Mouse (Mus musculus): ENCODE results near the gene Ccnl1. TPM values are rescaled to one million over a fixed set of nuclear protein-coding genes. Genes with fewer than 3 reads are reported as not detected.

Ccnl1 gene
- total and polyA plus RNA-seq, 3 experiments, result 20.1 to 56.5 TPM; not detected in 1

GRCm38 (mm10) chr3:65911265-65911664 lies 46.8 kb downstream of the Ccnl1 start:
- no peak for DNase-seq (ENCODE audit: low read depth, low spot score)
- H3K27ac ChIP-seq (ENCODE audit: control insufficient read depth, low read depth, low read length), result no peak overlapping the region
- no peak for TF ChIP-seq ZC3H11A (IDR thresholded peaks at IDR 0.05; ENCODE audit: low read depth, low read length)
- no peak for TF ChIP-seq NRF1 (IDR thresholded peaks at IDR 0.05; ENCODE audit: insufficient read depth, low read depth, low read length, poor library complexity, severe bottlenecking)
- TF ChIP-seq TAL1 (IDR thresholded peaks at IDR 0.05; ENCODE audit: low read length), result no peak
- TF ChIP-seq SMC3 (IDR thresholded peaks at IDR 0.05; ENCODE audit: low read depth, low read length), result no peak
- no peak for TF ChIP-seq TBP (IDR thresholded peaks at IDR 0.05; ENCODE audit: low read depth, low read length)
- no peak for TF ChIP-seq MEF2A (IDR thresholded peaks at IDR 0.05; ENCODE audit: extremely low read depth, insufficient replicate concordance, low read depth, low read length, poor library complexity, severe bottlenecking)
- no peaks in the 10 kb centered on the region for H3K9me3 ChIP-seq (replicated peaks; ENCODE audit: insufficient read depth, low read length)
- no peak overlapping the region for H3K9ac ChIP-seq (ENCODE audit: control insufficient read depth, low read depth, low read length, poor library complexity, severe bottlenecking)
- no peak overlapping the region for H3K4me3 ChIP-seq (ENCODE audit: control insufficient read depth in 1 of 2, insufficient read depth in 1 of 2, low read depth in 2 of 2, low read length in 2 of 2)
- peaks cover 0 to 3% of the 10 kb centered on the region in 2 experiments; a peak in 3 of 4 replicates for H3K27me3 ChIP-seq (ENCODE audit: control insufficient read depth in 1 of 2, insufficient read depth in 2 of 2, low read length in 2 of 2)
- no peaks in the 10 kb centered on the region for H3K36me3 ChIP-seq (ENCODE audit: control insufficient read depth in 1 of 2, insufficient read depth in 2 of 2, low read length in 2 of 2)
- no peaks in the 10 kb centered on the region for H3K79me2 ChIP-seq (ENCODE audit: control insufficient read depth, insufficient read depth, low read length, poor library complexity)
- H3K4me1 ChIP-seq (ENCODE audit: control insufficient read depth in 1 of 2, insufficient read depth in 2 of 2, low read length in 2 of 2), result no peaks in the 10 kb centered on the region

DNA sequence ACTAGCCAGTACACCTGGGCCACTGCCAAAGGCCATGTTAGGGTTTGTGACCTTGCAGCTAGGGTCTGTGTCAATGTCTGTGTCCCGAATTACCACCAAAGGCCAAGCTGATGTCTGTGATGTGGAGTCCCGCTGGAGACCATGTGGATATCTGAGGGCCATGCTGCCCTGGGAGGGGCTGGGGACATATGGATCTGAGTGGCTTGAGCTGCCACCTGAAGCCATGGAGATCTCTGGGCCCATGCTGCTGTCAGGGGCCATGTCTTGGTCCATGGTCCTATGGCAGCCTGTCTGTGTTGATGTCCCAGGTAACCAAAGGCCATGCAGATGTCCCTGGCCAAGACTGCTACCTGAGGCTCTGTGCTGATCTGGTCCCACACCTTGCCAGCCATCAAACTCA lies 48.6 kb downstream of the Ccnl1 start:
- H3K36me3 ChIP-seq (ENCODE audit: control insufficient read depth in 1 of 2, insufficient read depth in 2 of 2, low read length in 2 of 2), result peaks cover 0 to 5% of the 10 kb centered on the region in 2 experiments; a peak in 2 of 4 replicates
- no peaks in the 10 kb centered on the region for H3K79me2 ChIP-seq (ENCODE audit: control insufficient read depth, insufficient read depth, low read length, poor library complexity)
- no peak for DNase-seq (ENCODE audit: low read depth, low spot score)
- no peak overlapping the region for H3K4me3 ChIP-seq (ENCODE audit: control insufficient read depth in 1 of 2, insufficient read depth in 1 of 2, low read depth in 2 of 2, low read length in 2 of 2)
- no peak overlapping the region for H3K27ac ChIP-seq (ENCODE audit: control insufficient read depth, low read depth, low read length)
- H3K4me1 ChIP-seq (ENCODE audit: control insufficient read depth in 1 of 2, insufficient read depth in 2 of 2, low read length in 2 of 2), result peaks cover 0 to 16% of the 10 kb centered on the region in 2 experiments; a peak in 1 of 4 replicates
- peaks cover 0 to 3% of the 10 kb centered on the region in 2 experiments; a peak in 2 of 4 replicates for H3K27me3 ChIP-seq (ENCODE audit: control insufficient read depth in 1 of 2, insufficient read depth in 2 of 2, low read length in 2 of 2)
- TF ChIP-seq RAD21 (IDR thresholded peaks at IDR 0.05; ENCODE audit: low read depth, low read length) (no peak), ZMIZ1 (IDR thresholded peaks at IDR 0.05; ENCODE audit: low read depth, low read length) (no peak), EP300 (IDR thresholded peaks at IDR 0.05; ENCODE audit: low read depth in 1 of 2, low read length in 2 of 2) (no peak), SMC3 (IDR thresholded peaks at IDR 0.05; ENCODE audit: low read depth, low read length) (no peak), E2F4 (IDR thresholded peaks at IDR 0.05; ENCODE audit: borderline replicate concordance, low read depth, low read length) (no peak)
- no peak overlapping the region for H3K9ac ChIP-seq (ENCODE audit: control insufficient read depth, low read depth, low read length, poor library complexity, severe bottlenecking)
- H3K9me3 ChIP-seq (replicated peaks; ENCODE audit: insufficient read depth, low read length), result no peaks in the 10 kb centered on the region

DNA sequence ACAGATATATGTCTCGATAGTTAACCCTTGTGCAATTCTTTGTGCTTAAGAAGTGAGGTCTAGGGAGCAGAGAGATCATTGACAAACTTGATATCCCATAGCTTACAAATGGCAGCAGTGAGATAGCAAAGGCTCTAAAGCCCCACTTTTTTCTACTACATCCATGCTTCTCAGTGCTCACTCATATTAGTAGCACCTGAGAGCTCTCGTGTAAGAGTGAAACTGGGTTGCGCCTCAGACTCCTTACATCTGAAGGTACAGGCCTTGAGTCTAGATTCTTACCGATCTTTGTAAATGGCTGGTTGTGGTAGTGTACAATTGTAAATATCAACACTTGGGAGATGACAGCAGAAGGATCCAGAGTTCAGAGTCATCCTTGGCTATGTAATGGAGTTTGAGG lies 50.5 kb downstream of the Ccnl1 start:
- no peak overlapping the region for H3K27ac ChIP-seq (ENCODE audit: control insufficient read depth, low read depth, low read length)
- no peak for DNase-seq (ENCODE audit: low read depth, low spot score)
- TF ChIP-seq CHD2 (IDR thresholded peaks at IDR 0.05; ENCODE audit: low read length), result no peak
- no peak for TF ChIP-seq RAD21 (IDR thresholded peaks at IDR 0.05; ENCODE audit: low read depth, low read length)
- no peak for TF ChIP-seq KAT2A (conservative IDR thresholded peaks at IDR 0.05; ENCODE audit: low read depth, low read length)
- no peak for TF ChIP-seq MAX (IDR thresholded peaks at IDR 0.05; ENCODE audit: low read length)
- TF ChIP-seq MAFK (IDR thresholded peaks at IDR 0.05; ENCODE audit: borderline replicate concordance, low read depth, low read length), result no peak
- TF ChIP-seq ZMIZ1 (IDR thresholded peaks at IDR 0.05; ENCODE audit: low read depth, low read length), result no peak
- no peak for TF ChIP-seq ZC3H11A (IDR thresholded peaks at IDR 0.05; ENCODE audit: low read depth, low read length)
- no peak for TF ChIP-seq POLR2A (IDR thresholded peaks at IDR 0.05; ENCODE audit: control insufficient read depth in 1 of 2, insufficient read depth in 1 of 2, low read depth in 1 of 2, low read length in 2 of 2, poor library complexity in 1 of 2)
- TF ChIP-seq GABPA (IDR thresholded peaks at IDR 0.05; ENCODE audit: low read depth, low read length), result no peak
- H3K27me3 ChIP-seq (ENCODE audit: control insufficient read depth in 1 of 2, insufficient read depth in 2 of 2, low read length in 2 of 2), result peaks cover 2 to 3% of the 10 kb centered on the region in 2 experiments; a peak in 2 of 4 replicates
- H3K4me3 ChIP-seq (ENCODE audit: control insufficient read depth in 1 of 2, insufficient read depth in 1 of 2, low read depth in 2 of 2, low read length in 2 of 2), result no peak overlapping the region
- no peak overlapping the region for H3K9ac ChIP-seq (ENCODE audit: control insufficient read depth, low read depth, low read length, poor library complexity, severe bottlenecking)
- peaks cover 0 to 16% of the 10 kb centered on the region in 2 experiments; a peak in 1 of 4 replicates for H3K4me1 ChIP-seq (ENCODE audit: control insufficient read depth in 1 of 2, insufficient read depth in 2 of 2, low read length in 2 of 2)
- no peaks in the 10 kb centered on the region for H3K9me3 ChIP-seq (replicated peaks; ENCODE audit: insufficient read depth, low read length)
- H3K36me3 ChIP-seq (ENCODE audit: control insufficient read depth in 1 of 2, insufficient read depth in 2 of 2, low read length in 2 of 2), result peaks cover 0 to 5% of the 10 kb centered on the region in 2 experiments; a peak in 2 of 4 replicates
- no peaks in the 10 kb centered on the region for H3K79me2 ChIP-seq (ENCODE audit: control insufficient read depth, insufficient read depth, low read length, poor library complexity)
